Mouse (Mus musculus): ENCODE data around the gene Tigit. TPM values are rescaled to one million over a fixed set of nuclear protein-coding genes. Genes with fewer than 3 reads are reported as not detected.

The Tigit gene
- total and polyA plus RNA-seq, 3 experiments: not detected

- H3K4me1 ChIP-seq (ENCODE audit: insufficient read depth, low read depth, low read length): no peaks in the 10 kb centered on the region
- no peak for ATAC-seq (ENCODE audit: extremely low read depth, insufficient number of reproducible peaks, low FRiP score, poor library complexity, severe bottlenecking)
- TF ChIP-seq POLR2AphosphoS5 (IDR thresholded peaks at IDR 0.05; ENCODE audit: insufficient replicate concordance, low read depth, low read length) (no peak), GATA2 (IDR thresholded peaks at IDR 0.05; ENCODE audit: borderline replicate concordance, low read depth, low read length) (no peak), GATA1 (IDR thresholded peaks at IDR 0.05; ENCODE audit: borderline replicate concordance, low read length) (no peak), TAL1 (conservative IDR thresholded peaks at IDR 0.05; ENCODE audit: low read depth, low read length) (no peak), CTCF (IDR thresholded peaks at IDR 0.05; ENCODE audit: low read depth, low read length) (no peak)
- no peaks in the 10 kb centered on the region for H3K9me3 ChIP-seq (replicated peaks)
- H3K27me3 ChIP-seq (ENCODE audit: insufficient read depth, low read length): no peaks in the 10 kb centered on the region
- H3K36me3 ChIP-seq (replicated peaks): no peaks in the 10 kb centered on the region
- no peak for DNase-seq (ENCODE audit: low spot score)
- H3K4me3 ChIP-seq (ENCODE audit: low read depth, low read length): no peak overlapping the region
These were observed 16.3 kb downstream of the Tigit start for GRCm38 (mm10) chr16:43647641-43648040.

- no peak for DNase-seq (ENCODE audit: low spot score)
- no peaks in the 10 kb centered on the region for H3K4me1 ChIP-seq (ENCODE audit: insufficient read depth, low read depth, low read length)
- TF ChIP-seq GATA1 (IDR thresholded peaks at IDR 0.05; ENCODE audit: borderline replicate concordance, low read length) (no peak), TAL1 (conservative IDR thresholded peaks at IDR 0.05; ENCODE audit: low read depth, low read length) (no peak), POLR2AphosphoS5 (IDR thresholded peaks at IDR 0.05; ENCODE audit: insufficient replicate concordance, low read depth, low read length) (no peak), GATA2 (IDR thresholded peaks at IDR 0.05; ENCODE audit: borderline replicate concordance, low read depth, low read length) (no peak), CTCF (IDR thresholded peaks at IDR 0.05; ENCODE audit: low read depth, low read length) (no peak)
- ATAC-seq (ENCODE audit: extremely low read depth, insufficient number of reproducible peaks, low FRiP score, poor library complexity, severe bottlenecking): no peak
- H3K36me3 ChIP-seq (replicated peaks): no peaks in the 10 kb centered on the region
- H3K4me3 ChIP-seq (ENCODE audit: low read depth, low read length): no peak overlapping the region
- no peaks in the 10 kb centered on the region for H3K27me3 ChIP-seq (ENCODE audit: insufficient read depth, low read length)
- H3K9me3 ChIP-seq (replicated peaks): no peaks in the 10 kb centered on the region
These were observed 17.0 kb downstream of the Tigit start for GRCm38 (mm10) chr16:43646943-43647342.

- no peaks in the 10 kb centered on the region for H3K36me3 ChIP-seq (replicated peaks)
- H3K27me3 ChIP-seq (ENCODE audit: insufficient read depth, low read length): no peaks in the 10 kb centered on the region
- ATAC-seq (ENCODE audit: extremely low read depth, insufficient number of reproducible peaks, low FRiP score, poor library complexity, severe bottlenecking) (no peak), DNase-seq (ENCODE audit: low spot score) (no peak)
- TF ChIP-seq GATA2 (IDR thresholded peaks at IDR 0.05; ENCODE audit: borderline replicate concordance, low read depth, low read length): no peak
- no peak for TF ChIP-seq TAL1 (conservative IDR thresholded peaks at IDR 0.05; ENCODE audit: low read depth, low read length)
- TF ChIP-seq POLR2AphosphoS5 (IDR thresholded peaks at IDR 0.05; ENCODE audit: insufficient replicate concordance, low read depth, low read length): no peak
- no peak for TF ChIP-seq CTCF (IDR thresholded peaks at IDR 0.05; ENCODE audit: low read depth, low read length)
- no peak for TF ChIP-seq GATA1 (IDR thresholded peaks at IDR 0.05; ENCODE audit: borderline replicate concordance, low read length)
- H3K4me3 ChIP-seq (ENCODE audit: low read depth, low read length): no peak overlapping the region
- H3K4me1 ChIP-seq (ENCODE audit: insufficient read depth, low read depth, low read length): no peaks in the 10 kb centered on the region
- H3K9me3 ChIP-seq (replicated peaks): no peaks in the 10 kb centered on the region
These were observed 18.1 kb downstream of the Tigit start for GRCm38 (mm10) chr16:43645879-43646278.

GRCm38 (mm10) chr16:43641230-43641629 lies 22.7 kb downstream of the Tigit start:
- Histone ChIP-seq H3K4me3 (ENCODE audit: low read depth, low read length) (no peak overlapping the region), H3K4me1 (ENCODE audit: insufficient read depth, low read depth, low read length) (no peaks in the 10 kb centered on the region), H3K9me3 (replicated peaks) (no peaks in the 10 kb centered on the region), H3K36me3 (replicated peaks) (no peaks in the 10 kb centered on the region), H3K27me3 (ENCODE audit: insufficient read depth, low read length) (peaks cover 12% of the 10 kb centered on the region)
- ATAC-seq (ENCODE audit: extremely low read depth, insufficient number of reproducible peaks, low FRiP score, poor library complexity, severe bottlenecking) (no peak), DNase-seq (ENCODE audit: low spot score) (no peak)
- no peak for TF ChIP-seq CTCF (IDR thresholded peaks at IDR 0.05; ENCODE audit: low read depth, low read length)
- no peak for TF ChIP-seq TAL1 (conservative IDR thresholded peaks at IDR 0.05; ENCODE audit: low read depth, low read length)
- no peak for TF ChIP-seq GATA2 (IDR thresholded peaks at IDR 0.05; ENCODE audit: borderline replicate concordance, low read depth, low read length)
- no peak for TF ChIP-seq POLR2AphosphoS5 (IDR thresholded peaks at IDR 0.05; ENCODE audit: insufficient replicate concordance, low read depth, low read length)
- TF ChIP-seq GATA1 (IDR thresholded peaks at IDR 0.05; ENCODE audit: borderline replicate concordance, low read length): no peak

GRCm38 (mm10) chr16:43638406-43639049 lies 25.4 kb downstream of the Tigit start:
- Histone ChIP-seq H3K4me1 (ENCODE audit: insufficient read depth, low read depth, low read length) (no peaks in the 10 kb centered on the region), H3K9me3 (replicated peaks) (no peaks in the 10 kb centered on the region), H3K27me3 (ENCODE audit: insufficient read depth, low read length) (peaks cover 12% of the 10 kb centered on the region), H3K4me3 (ENCODE audit: low read depth, low read length) (no peak overlapping the region), H3K36me3 (replicated peaks) (no peaks in the 10 kb centered on the region)
- no peak for ATAC-seq (ENCODE audit: extremely low read depth, insufficient number of reproducible peaks, low FRiP score, poor library complexity, severe bottlenecking)
- no peak for DNase-seq (ENCODE audit: low spot score)
- no peak for TF ChIP-seq CTCF (IDR thresholded peaks at IDR 0.05; ENCODE audit: low read depth, low read length)
- no peak for TF ChIP-seq TAL1 (conservative IDR thresholded peaks at IDR 0.05; ENCODE audit: low read depth, low read length)
- no peak for TF ChIP-seq GATA1 (IDR thresholded peaks at IDR 0.05; ENCODE audit: borderline replicate concordance, low read length)
- no peak for TF ChIP-seq POLR2AphosphoS5 (IDR thresholded peaks at IDR 0.05; ENCODE audit: insufficient replicate concordance, low read depth, low read length)
- TF ChIP-seq GATA2 (IDR thresholded peaks at IDR 0.05; ENCODE audit: borderline replicate concordance, low read depth, low read length): no peak

- Histone ChIP-seq H3K27me3 (ENCODE audit: insufficient read depth, low read length) (peaks cover 14% of the 10 kb centered on the region), H3K36me3 (replicated peaks) (no peaks in the 10 kb centered on the region), H3K4me3 (ENCODE audit: low read depth, low read length) (no peak overlapping the region), H3K9me3 (replicated peaks) (no peaks in the 10 kb centered on the region), H3K4me1 (ENCODE audit: insufficient read depth, low read depth, low read length) (no peaks in the 10 kb centered on the region)
- no peak for TF ChIP-seq POLR2AphosphoS5 (IDR thresholded peaks at IDR 0.05; ENCODE audit: insufficient replicate concordance, low read depth, low read length)
- no peak for TF ChIP-seq CTCF (IDR thresholded peaks at IDR 0.05; ENCODE audit: low read depth, low read length)
- no peak for TF ChIP-seq GATA1 (IDR thresholded peaks at IDR 0.05; ENCODE audit: borderline replicate concordance, low read length)
- no peak for TF ChIP-seq TAL1 (conservative IDR thresholded peaks at IDR 0.05; ENCODE audit: low read depth, low read length)
- TF ChIP-seq GATA2 (IDR thresholded peaks at IDR 0.05; ENCODE audit: borderline replicate concordance, low read depth, low read length): no peak
- DNase-seq (ENCODE audit: low spot score) (no peak), ATAC-seq (ENCODE audit: extremely low read depth, insufficient number of reproducible peaks, low FRiP score, poor library complexity, severe bottlenecking) (no peak)
These were observed 26.7 kb downstream of the Tigit start for GRCm38 (mm10) chr16:43637241-43637640.
